Mouse (Mus musculus) embryonic facial prominence, embryonic 11.5 days (tissue): ENCODE measurements around the gene Ms4a6b. TPM values are rescaled to one million over a fixed set of nuclear protein-coding genes. Genes with fewer than 3 reads are reported as not detected.
"Not testable (repeated sequence)": the region's sequence is repeated elsewhere in the genome, so short reads cannot be mapped to it uniquely, and the experiment has no call there.

ENCODE experiments used
- ATAC-seq: fragments of 200-750 bp; cut with Nextera tagmentation; replicated peaks from 2 replicates; pipeline ENCODE4 v1.8.0; 2017; ENCODE audit warnings: low read depth; ENCODE audit not compliant: insufficient number of reproducible peaks, low FRiP score, low TSS enrichment
- DNase-seq: peaks from one replicate; pipeline ENCODE4 v3.0.0-alpha.2; 2015; ENCODE audit warnings: low spot score
- H3K27ac ChIP-seq: fragments of 300-500 bp; sonication (generic); replicated peaks from 2 replicates; pipeline ENCODE4 v1.5.1; 2014; ENCODE audit warnings: mild to moderate bottlenecking, low read depth, low read length, control low read depth
- H3K27me3 ChIP-seq: fragments of 300-500 bp; sonication (generic); 2 replicates; pipeline ENCODE4 v1.6.1; 2014; ENCODE audit warnings: mild to moderate bottlenecking, low read length, moderate library complexity, mixed read lengths; ENCODE audit not compliant: control insufficient read depth, insufficient read depth
- H3K36me3 ChIP-seq: fragments of 300-500 bp; sonication (generic); replicated peaks from 2 replicates; pipeline ENCODE4 v1.6.1; 2014; ENCODE audit warnings: low read depth, mild to moderate bottlenecking, low read length, moderate library complexity, mixed read lengths; ENCODE audit not compliant: control insufficient read depth, insufficient read depth
- H3K4me1 ChIP-seq: fragments of 300-500 bp; sonication (generic); 2 replicates; pipeline ENCODE4 v1.6.1; 2014; ENCODE audit warnings: low read length, mixed read lengths; ENCODE audit not compliant: control insufficient read depth, insufficient read depth
- H3K4me2 ChIP-seq: fragments of 300-500 bp; sonication (generic); 2 replicates; pipeline ENCODE4 v1.6.1; 2014; ENCODE audit warnings: low read depth, mild to moderate bottlenecking, control low read depth, low read length, moderate library complexity
- H3K4me3 ChIP-seq: fragments of 300-500 bp; sonication (generic); 2 replicates; pipeline ENCODE4 v1.5.1; 2014; ENCODE audit warnings: low read depth, low read length, control low read depth
- H3K9ac ChIP-seq: fragments of 300-500 bp; sonication (generic); replicated peaks from 2 replicates; pipeline ENCODE4 v1.6.1; 2014; ENCODE audit warnings: mild to moderate bottlenecking, control low read depth, low read length
- H3K9me3 ChIP-seq: fragments of 300-500 bp; sonication (generic); replicated peaks from 2 replicates; pipeline ENCODE4 v1.6.1; 2016; ENCODE audit warnings: mild to moderate bottlenecking, low read length, inconsistent platforms, mixed read lengths; ENCODE audit not compliant: control insufficient read depth
- WGBS: fragments of 180-500 bp; shearing (Covaris S2); extraction: QIAGEN DNeasy Blood & Tissue Kit; methylation state at CpG from one replicate; pipeline ENCODE4 v1.1.7; 2014; 5-methylcytosine and 5-hydroxymethylcytosine counted together
- polyA plus RNA-seq: library from polyadenylated mRNA; unstranded; fragments of >200 nt; fragmentation: Nextera tagmentation; extraction: Ambion mirVana; gene quantifications from 2 replicates; pipeline ENCODE4 v1.2.1, GENCODE M21; 2014

Gene Ms4a6b
- polyA plus RNA-seq, 1 experiment from 2014 or later: 2.7 TPM

- no peaks in the 10 kb centered on the region for H3K4me1 ChIP-seq
- ATAC-seq (no peak), DNase-seq (no peak)
- no peak within 1 kb of the TSS for H3K27ac ChIP-seq
- WGBS: 71% methylated on average over 2 of the region's 2 CpGs
- no peak within 1 kb of the TSS for H3K9ac ChIP-seq
- H3K36me3 ChIP-seq: no peaks in the 10 kb centered on the region
- H3K4me2 ChIP-seq: no peak within 1 kb of the TSS
- no peaks in the 10 kb centered on the region for H3K27me3 ChIP-seq
- H3K4me3 ChIP-seq: no peak within 1 kb of the TSS
- no peaks in the 10 kb centered on the region for H3K9me3 ChIP-seq
Observed at GRCm38 (mm10) chr19:11485746-11486145, 30.6 kb upstream of the Ms4a6b start, which contains the start of gene Gm8369. Gm8369 (plus strand) TSS chr19:11485938.

- WGBS: 84% methylated on average over 1 of the region's 1 CpGs
- no peak overlapping the region for H3K9ac ChIP-seq
- DNase-seq (no peak), ATAC-seq (no peak)
- H3K9me3 ChIP-seq: no peaks in the 10 kb centered on the region
- no peaks in the 10 kb centered on the region for H3K36me3 ChIP-seq
- H3K27me3 ChIP-seq: no peaks in the 10 kb centered on the region
- no peaks in the 10 kb centered on the region for H3K4me1 ChIP-seq
- no peak overlapping the region for H3K4me3 ChIP-seq
- H3K4me2 ChIP-seq: no peak overlapping the region
- H3K27ac ChIP-seq: no peak overlapping the region
Observed at GRCm38 (mm10) chr19:11486599-11486998, 29.7 kb upstream of the Ms4a6b start.

- Histone ChIP-seq H3K4me3 (no peak overlapping the region), H3K36me3 (no peaks in the 10 kb centered on the region), H3K9me3 (no peaks in the 10 kb centered on the region), H3K9ac (no peak overlapping the region), H3K4me1 (no peaks in the 10 kb centered on the region), H3K4me2 (no peak overlapping the region), H3K27ac (no peak overlapping the region), H3K27me3 (no peaks in the 10 kb centered on the region)
- WGBS: 72% methylated on average over 4 of the region's 4 CpGs
- DNase-seq (no peak), ATAC-seq (no peak)
Observed at GRCm38 (mm10) chr19:11491406-11492189, 24.7 kb upstream of the Ms4a6b start.

GRCm38 (mm10) chr19:11492671-11493070 lies 23.6 kb upstream of the Ms4a6b start:
- DNase-seq (no peak), ATAC-seq (no peak)
- Histone ChIP-seq H3K9ac (no peak overlapping the region), H3K27me3 (no peaks in the 10 kb centered on the region), H3K27ac (no peak overlapping the region), H3K9me3 (no peaks in the 10 kb centered on the region), H3K4me3 (no peak overlapping the region), H3K4me2 (no peak overlapping the region), H3K36me3 (no peaks in the 10 kb centered on the region), H3K4me1 (no peaks in the 10 kb centered on the region)
- whole genome bisulfite sequencing: 83% methylated on average over 1 of the region's 1 CpGs

GRCm38 (mm10) chr19:11494519-11494918 lies 21.8 kb upstream of the Ms4a6b start:
- Histone ChIP-seq H3K27me3 (no peaks in the 10 kb centered on the region), H3K27ac (no peak overlapping the region), H3K9me3 (no peaks in the 10 kb centered on the region), H3K4me2 (no peak overlapping the region), H3K4me3 (no peak overlapping the region), H3K9ac (no peak overlapping the region), H3K4me1 (no peaks in the 10 kb centered on the region), H3K36me3 (no peaks in the 10 kb centered on the region)
- no peak for DNase-seq
- ATAC-seq: no peak
- 88% methylated on average over 3 of the region's 3 CpGs for WGBS

- ATAC-seq (no peak), DNase-seq (no peak)
- Histone ChIP-seq H3K36me3 (no peaks in the 10 kb centered on the region), H3K9ac (no peak overlapping the region), H3K4me1 (no peaks in the 10 kb centered on the region), H3K27me3 (no peaks in the 10 kb centered on the region), H3K27ac (no peak overlapping the region), H3K4me3 (no peak overlapping the region), H3K4me2 (no peak overlapping the region), H3K9me3 (no peaks in the 10 kb centered on the region)
- WGBS: 77% methylated on average over 6 of the region's 6 CpGs
Observed at GRCm38 (mm10) chr19:11496361-11496760, 20.0 kb upstream of the Ms4a6b start.

- WGBS: 74% methylated on average over 1 of the region's 1 CpGs
- ATAC-seq: not testable (repeated sequence)
Observed at GRCm38 (mm10) chr19:11497300-11497699, 19.0 kb upstream of the Ms4a6b start.

GRCm38 (mm10) chr19:11500796-11501195 lies 15.5 kb upstream of the Ms4a6b start:
- ATAC-seq (no peak), DNase-seq (no peak)
- Histone ChIP-seq H3K27me3 (no peaks in the 10 kb centered on the region), H3K36me3 (no peaks in the 10 kb centered on the region), H3K4me3 (no peak overlapping the region), H3K9me3 (no peaks in the 10 kb centered on the region), H3K4me2 (no peak overlapping the region), H3K9ac (no peak overlapping the region), H3K4me1 (no peaks in the 10 kb centered on the region), H3K27ac (no peak overlapping the region)
- 88% methylated on average over 1 of the region's 1 CpGs for WGBS

More at GRCm38 (mm10) chr19:11497300-11497699, 19.0 kb upstream of the Ms4a6b start:
- H3K9ac ChIP-seq, H3K9me3 ChIP-seq, DNase-seq, H3K36me3 ChIP-seq, H3K4me2 ChIP-seq, H3K27ac ChIP-seq, H3K27me3 ChIP-seq, H3K4me3 ChIP-seq, H3K4me1 ChIP-seq: not testable (repeated sequence)
